Mouse (Mus musculus) forebrain, postnatal 0 days (tissue): ENCODE data around the gene 4930470P17Rik. TPM values are rescaled to one million over a fixed set of nuclear protein-coding genes. Genes with fewer than 3 reads are reported as not detected.

ENCODE experiments used
- ATAC-seq: fragments of 200-750 bp; cut with Nextera tagmentation; 2 replicates; pipeline ENCODE4 v1.8.0; 2017; ENCODE audit warnings: mild to moderate bottlenecking, moderate library complexity
- DNase-seq: peaks from one replicate; pipeline ENCODE4 v3.0.0-alpha.2; 2015
- H3K27ac ChIP-seq: fragments of 300-500 bp; sonication (generic); 2 replicates; pipeline ENCODE4 v1.5.1; 2014; ENCODE audit warnings: low read depth, mild to moderate bottlenecking, antibody characterized with exemption, low read length, moderate library complexity, mixed read lengths
- H3K27me3 ChIP-seq: fragments of 300-500 bp; sonication (generic); 2 replicates; pipeline ENCODE4 v1.6.1; 2014; ENCODE audit warnings: mild to moderate bottlenecking, low read length, mixed read lengths; ENCODE audit not compliant: insufficient read depth
- H3K36me3 ChIP-seq: fragments of 300-500 bp; sonication (generic); 2 replicates; pipeline ENCODE4 v1.6.1; 2014; ENCODE audit warnings: mild to moderate bottlenecking, moderate library complexity; ENCODE audit not compliant: insufficient read depth
- H3K4me1 ChIP-seq: fragments of 300-500 bp; sonication (generic); 2 replicates; pipeline ENCODE4 v1.6.1; 2014; ENCODE audit warnings: antibody characterized with exemption; ENCODE audit not compliant: insufficient read depth
- H3K4me2 ChIP-seq: fragments of 300-500 bp; sonication (generic); 2 replicates; pipeline ENCODE4 v1.6.1; 2014; ENCODE audit warnings: low read depth, mild to moderate bottlenecking, moderate library complexity
- H3K4me3 ChIP-seq: fragments of 300-500 bp; sonication (generic); 2 replicates; pipeline ENCODE4 v1.5.1; 2014; ENCODE audit warnings: low read depth, low read length, mixed read lengths
- H3K9ac ChIP-seq: fragments of 300-500 bp; sonication (generic); 2 replicates; pipeline ENCODE4 v1.6.1; 2014; ENCODE audit warnings: mild to moderate bottlenecking
- H3K9me3 ChIP-seq: fragments of 300-500 bp; sonication (generic); 2 replicates; pipeline ENCODE4 v1.6.1; 2016; ENCODE audit warnings: low read length
- CTCF ChIP-seq: sonication (generic); IDR thresholded peaks from 2 replicates; pipeline ENCODE4 v1.5.1; 2016; ENCODE audit warnings: antibody characterized with exemption, control low read depth, low read depth
- WGBS: fragments of 180-500 bp; shearing (Covaris S2); extraction: QIAGEN DNeasy Blood & Tissue Kit; methylation state at CpG from one replicate; pipeline ENCODE4 v1.1.7; 2014; 5-methylcytosine and 5-hydroxymethylcytosine counted together
- polyA plus RNA-seq: library from polyadenylated mRNA; unstranded; fragments of >200 nt; fragmentation: Nextera tagmentation; extraction: Ambion mirVana; gene quantifications from 2 replicates; pipeline ENCODE4 v1.2.1, GENCODE M21; 2015
- total RNA-seq: library from RNA; depleted of rRNA; stranded (reverse); fragments of >200 nt; gene quantifications from 2 replicates; pipeline ENCODE4 v1.2.3, GENCODE M21; 2014

4930470P17Rik gene
- total and polyA plus RNA-seq, 2 experiments from 2014 or later: 0.11 TPM; not detected in 1

GRCm38 (mm10) chr2:170584678-170585077 is 17.1 kb downstream of the 4930470P17Rik start:
- no peak for DNase-seq
- no peak for ATAC-seq
- Histone ChIP-seq H3K4me3 (no peak overlapping the region), H3K27ac (no peak overlapping the region), H3K36me3 (no peaks in the 10 kb centered on the region), H3K9ac (no peak overlapping the region), H3K4me1 (peaks cover 2% of the 10 kb centered on the region; the same call in 1 of the 2 replicates), H3K27me3 (no peaks in the 10 kb centered on the region), H3K9me3 (no peaks in the 10 kb centered on the region), H3K4me2 (no peak overlapping the region)
- WGBS: 94% methylated on average over 13 of the region's 13 CpGs
- no peak for TF ChIP-seq CTCF

- H3K4me3 ChIP-seq: no peak overlapping the region
- TF ChIP-seq CTCF: no peak
- no peaks in the 10 kb centered on the region for H3K36me3 ChIP-seq
- H3K27me3 ChIP-seq: no peaks in the 10 kb centered on the region
- no peak for ATAC-seq
- H3K9me3 ChIP-seq: no peaks in the 10 kb centered on the region
- H3K4me1 ChIP-seq: no peaks in the 10 kb centered on the region
- H3K4me2 ChIP-seq: no peak overlapping the region
- WGBS: 61% methylated on average over 10 of the region's 10 CpGs
- no peak overlapping the region for H3K9ac ChIP-seq
- no peak overlapping the region for H3K27ac ChIP-seq
- peak; percentile 49 for DNase-seq
These were observed 22.3 kb downstream of the 4930470P17Rik start for GRCm38 (mm10) chr2:170579551-170579950.

- no peaks in the 10 kb centered on the region for H3K4me1 ChIP-seq
- H3K9ac ChIP-seq: no peak overlapping the region
- H3K4me2 ChIP-seq: no peak overlapping the region
- no peak for TF ChIP-seq CTCF
- no peak overlapping the region for H3K4me3 ChIP-seq
- no peak for DNase-seq
- no peaks in the 10 kb centered on the region for H3K9me3 ChIP-seq
- WGBS: 78% methylated on average over 5 of the region's 5 CpGs
- H3K36me3 ChIP-seq: no peaks in the 10 kb centered on the region
- no peaks in the 10 kb centered on the region for H3K27me3 ChIP-seq
- no peak for ATAC-seq
- no peak overlapping the region for H3K27ac ChIP-seq
These were observed 23.2 kb downstream of the 4930470P17Rik start for GRCm38 (mm10) chr2:170578588-170578987.

GRCm38 (mm10) chr2:170577502-170577901 is 24.3 kb downstream of the 4930470P17Rik start:
- Histone ChIP-seq H3K27me3 (no peaks in the 10 kb centered on the region), H3K9ac (no peak overlapping the region), H3K4me2 (no peak overlapping the region), H3K9me3 (no peaks in the 10 kb centered on the region), H3K4me1 (no peaks in the 10 kb centered on the region), H3K4me3 (no peak overlapping the region), H3K36me3 (no peaks in the 10 kb centered on the region), H3K27ac (no peak overlapping the region)
- DNase-seq (no peak), ATAC-seq (no peak)
- no peak for TF ChIP-seq CTCF
- WGBS: 84% methylated on average over 3 of the region's 3 CpGs

GRCm38 (mm10) chr2:170576077-170576476 is 25.7 kb downstream of the 4930470P17Rik start:
- Histone ChIP-seq H3K4me1 (no peaks in the 10 kb centered on the region), H3K9ac (no peak overlapping the region), H3K36me3 (no peaks in the 10 kb centered on the region), H3K27ac (no peak overlapping the region), H3K27me3 (no peaks in the 10 kb centered on the region), H3K4me3 (no peak overlapping the region), H3K9me3 (no peaks in the 10 kb centered on the region), H3K4me2 (no peak overlapping the region)
- 64% methylated on average over 12 of the region's 12 CpGs for WGBS
- DNase-seq: no peak
- ATAC-seq: no peak
- TF ChIP-seq CTCF: no peak

- Histone ChIP-seq H3K36me3 (no peaks in the 10 kb centered on the region), H3K9me3 (no peaks in the 10 kb centered on the region), H3K4me2 (no peak overlapping the region), H3K4me1 (no peaks in the 10 kb centered on the region), H3K4me3 (no peak overlapping the region), H3K27ac (0 out of 2 replicates have a peak overlapping the region, but pooled peaks have one; percentile 40), H3K27me3 (no peaks in the 10 kb centered on the region), H3K9ac (no peak overlapping the region)
- DNase-seq: no peak
- ATAC-seq: peak; percentile 59
- no peak for TF ChIP-seq CTCF
- 72% methylated on average over 8 of the region's 8 CpGs for WGBS
These were observed 36.8 kb downstream of the 4930470P17Rik start for GRCm38 (mm10) chr2:170564995-170565394.

GRCm38 (mm10) chr2:170563956-170564855 is 37.6 kb downstream of the 4930470P17Rik start:
- TF ChIP-seq CTCF: no peak
- no peaks in the 10 kb centered on the region for H3K4me1 ChIP-seq
- no peaks in the 10 kb centered on the region for H3K9me3 ChIP-seq
- no peak overlapping the region for H3K4me2 ChIP-seq
- 76% methylated on average over 15 of the region's 15 CpGs for WGBS
- H3K9ac ChIP-seq: no peak overlapping the region
- DNase-seq: no peak
- no peak overlapping the region for H3K4me3 ChIP-seq
- H3K36me3 ChIP-seq: no peaks in the 10 kb centered on the region
- no peak overlapping the region for H3K27ac ChIP-seq
- H3K27me3 ChIP-seq: no peaks in the 10 kb centered on the region
- ATAC-seq: no peak
